Mouse (Mus musculus) C2C12 (cell line): ENCODE data around the gene Rpl41. TPM values are rescaled to one million over a fixed set of nuclear protein-coding genes. Genes with fewer than 3 reads are reported as not detected.
A peak's percentile ranks its signal among the peaks of the same experiment; 100 is the strongest.

Experiments
- H3K27me3 ChIP-seq: one replicate; pipeline ENCODE4 v1.6.1; 2011; ENCODE audit not compliant: control insufficient read depth, insufficient read depth, insufficient read length
- H3K36me3 ChIP-seq: one replicate; pipeline ENCODE4 v1.6.1; 2011; ENCODE audit not compliant: control insufficient read depth, insufficient read depth
- H3K4me3 ChIP-seq: one replicate; pipeline ENCODE4 v1.5.1; 2011; ENCODE audit warnings: mild to moderate bottlenecking, control low read depth; ENCODE audit not compliant: poor library complexity, insufficient read depth, severe bottlenecking
- H3K79me2 ChIP-seq: one replicate; pipeline ENCODE4 v1.6.1; 2011; ENCODE audit not compliant: control insufficient read depth, insufficient read depth
- H3K79me3 ChIP-seq: one replicate; pipeline ENCODE4 v1.6.1; 2011; ENCODE audit warnings: low read depth, control low read depth
- H3ac ChIP-seq: one replicate; pipeline ENCODE3; 2011; ENCODE audit warnings: low read depth; ENCODE audit not compliant: control insufficient read depth, insufficient read length
- CEBPB ChIP-seq: IDR thresholded peaks from one replicate; pipeline ENCODE4 v1.6.1; 2011; ENCODE audit warnings: low read depth, mild to moderate bottlenecking, control low read depth, moderate library complexity
- CTCF ChIP-seq: IDR thresholded peaks from one replicate; pipeline ENCODE4 v1.5.1; 2011; ENCODE audit not compliant: control insufficient read depth, insufficient read depth, insufficient read length
- FOSL1 ChIP-seq: IDR thresholded peaks from one replicate; pipeline ENCODE4 v1.8.0; 2011; ENCODE audit warnings: mild to moderate bottlenecking, low read length; ENCODE audit not compliant: poor library complexity, insufficient read depth, severe bottlenecking
- MAX ChIP-seq: IDR thresholded peaks from one replicate; pipeline ENCODE4 v1.6.1; 2011; ENCODE audit warnings: mild to moderate bottlenecking, control low read depth
- MYOD1 ChIP-seq: IDR thresholded peaks from one replicate; pipeline ENCODE4 v1.6.1; 2011; ENCODE audit warnings: low read depth; ENCODE audit not compliant: control insufficient read depth, insufficient read length
- MYOG ChIP-seq: IDR thresholded peaks from one replicate; pipeline ENCODE4 v1.6.1; 2011; ENCODE audit not compliant: control insufficient read depth, insufficient read length; ENCODE audit errors: extremely low read depth
- USF1 ChIP-seq: IDR thresholded peaks from one replicate; pipeline ENCODE4 v1.6.1; 2011; ENCODE audit warnings: low read depth, mild to moderate bottlenecking, control low read depth, moderate library complexity
- polyA plus RNA-seq: library from polyadenylated mRNA; unstranded; fragments of >200 nt; fragmentation: generic; extraction: Trizol; gene quantifications from one replicate; pipeline ENCODE4 v1.2.1, GENCODE M21; 2012; ENCODE audit warnings: missing spikeins

Gene Rpl41
- polyA plus RNA-seq, 1 experiment, result 13,760 TPM

- Histone ChIP-seq H3ac (peak overlapping the region; percentile 37), H3K4me3 (no peak overlapping the region), H3K27me3 (no peaks in the 10 kb centered on the region), H3K36me3 (no peaks in the 10 kb centered on the region), H3K79me3 (no peaks in the 10 kb centered on the region), H3K79me2 (no peaks in the 10 kb centered on the region)
- no peak for TF ChIP-seq CEBPB
- no peak for TF ChIP-seq MYOD1
- TF ChIP-seq CTCF, result no peak
- TF ChIP-seq FOSL1, result no peak
- TF ChIP-seq MAX, result no peak
- TF ChIP-seq MYOG, result no peak
- TF ChIP-seq USF1, result no peak
These were observed 13.4 kb downstream of the Rpl41 start for GRCm38 (mm10) chr10:128535624-128536265.

- TF ChIP-seq CTCF (no peak), MYOG (no peak), CEBPB (no peak), USF1 (no peak), MYOD1 (no peak), MAX (no peak), FOSL1 (no peak)
- Histone ChIP-seq H3K79me3 (no peaks in the 10 kb centered on the region), H3K4me3 (no peak overlapping the region), H3K27me3 (no peaks in the 10 kb centered on the region), H3K36me3 (no peaks in the 10 kb centered on the region), H3K79me2 (no peaks in the 10 kb centered on the region), H3ac (no peak overlapping the region)
These were observed 13.9 kb downstream of the Rpl41 start for GRCm38 (mm10) chr10:128535206-128535605.

GRCm38 (mm10) chr10:128526366-128527356 lies 22.4 kb downstream of the Rpl41 start:
- Histone ChIP-seq H3K27me3 (no peaks in the 10 kb centered on the region), H3ac (peak overlapping the region; percentile 57), H3K4me3 (peak overlapping the region; percentile 28), H3K79me3 (peaks cover 5% of the 10 kb centered on the region), H3K36me3 (peaks cover 12% of the 10 kb centered on the region), H3K79me2 (peaks cover 33% of the 10 kb centered on the region)
- no peak for TF ChIP-seq CEBPB
- no peak for TF ChIP-seq MYOG
- no peak for TF ChIP-seq FOSL1
- TF ChIP-seq MAX, result no peak
- no peak for TF ChIP-seq CTCF
- TF ChIP-seq USF1, result no peak
- no peak for TF ChIP-seq MYOD1

GRCm38 (mm10) chr10:128525671-128526308 lies 23.3 kb downstream of the Rpl41 start, which contains the start of gene Esyt1:
Esyt1 (minus strand) TSS chr10:128525871.
- no peaks in the 10 kb centered on the region for H3K27me3 ChIP-seq
- TF ChIP-seq MYOG (no peak), USF1 (peak; percentile 67), CTCF (peak; percentile 48), MAX (peak; percentile 78), FOSL1 (no peak), MYOD1 (peak; percentile 50), CEBPB (no peak)
- peaks cover 33% of the 10 kb centered on the region for H3K79me2 ChIP-seq

GRCm38 (mm10) chr10:128524732-128525662 lies 24.1 kb downstream of the Rpl41 start:
- TF ChIP-seq MYOD1 (no peak), CEBPB (no peak), CTCF (no peak), FOSL1 (no peak), USF1 (no peak), MAX (peak; percentile 9), MYOG (no peak)
- peaks cover 33% of the 10 kb centered on the region for H3K79me2 ChIP-seq
- H3K27me3 ChIP-seq, result no peaks in the 10 kb centered on the region
- H3K4me3 ChIP-seq, result peak overlapping the region; percentile 78
- H3ac ChIP-seq, result peak overlapping the region; percentile 85
- peaks cover 29% of the 10 kb centered on the region for H3K36me3 ChIP-seq
- H3K79me3 ChIP-seq, result peaks cover 5% of the 10 kb centered on the region

More at GRCm38 (mm10) chr10:128525671-128526308, 23.3 kb downstream of the Rpl41 start, which contains the start of gene Esyt1:
- H3K4me3 ChIP-seq, result peak within 1 kb of the TSS; percentile 78
- H3K79me3 ChIP-seq, result peaks cover 5% of the 10 kb centered on the region
- peak within 1 kb of the TSS; percentile 85 for H3ac ChIP-seq
- peaks cover 21% of the 10 kb centered on the region for H3K36me3 ChIP-seq
